Mouse (Mus musculus) liver, embryonic 16.5 days (tissue): ENCODE measurements around the gene Prr29. TPM values are rescaled to one million over a fixed set of nuclear protein-coding genes. Genes with fewer than 3 reads are reported as not detected.
A peak's percentile ranks its signal among the peaks of the same experiment; 100 is the strongest.

Source experiments
- ATAC-seq: fragments of 200-750 bp; cut with Nextera tagmentation; 2 replicates; pipeline ENCODE4 v1.8.0; 2017; ENCODE audit warnings: low read depth, mild to moderate bottlenecking, moderate number of reproducible peaks, moderate library complexity
- H3K27ac ChIP-seq: fragments of 300-500 bp; sonication (generic); 2 replicates; pipeline ENCODE4 v1.5.1; 2014; ENCODE audit warnings: mild to moderate bottlenecking, low read length
- H3K27me3 ChIP-seq: fragments of 300-500 bp; sonication (generic); 2 replicates; pipeline ENCODE4 v1.6.1; 2014; ENCODE audit warnings: low read depth, low read length, mixed read lengths; ENCODE audit not compliant: control insufficient read depth, insufficient read depth
- H3K36me3 ChIP-seq: fragments of 300-500 bp; sonication (generic); 2 replicates; pipeline ENCODE4 v1.6.1; 2014; ENCODE audit warnings: mild to moderate bottlenecking; ENCODE audit not compliant: control insufficient read depth, insufficient read depth
- H3K4me1 ChIP-seq: fragments of 300-500 bp; sonication (generic); 2 replicates; pipeline ENCODE4 v1.6.1; 2014; ENCODE audit warnings: low read depth, low read length, mixed read lengths; ENCODE audit not compliant: control insufficient read depth
- H3K4me2 ChIP-seq: fragments of 300-500 bp; sonication (generic); 2 replicates; pipeline ENCODE4 v1.6.1; 2014; ENCODE audit warnings: low read depth, low read length, mixed read lengths
- H3K4me3 ChIP-seq: fragments of 300-500 bp; sonication (generic); 2 replicates; pipeline ENCODE4 v1.5.1; 2014; ENCODE audit warnings: low read depth, mild to moderate bottlenecking, low read length
- H3K9ac ChIP-seq: fragments of 300-500 bp; sonication (generic); 2 replicates; pipeline ENCODE4 v1.6.1; 2014; ENCODE audit warnings: low read depth, low read length
- H3K9me3 ChIP-seq: fragments of 300-500 bp; sonication (generic); replicated peaks from 2 replicates; pipeline ENCODE4 v1.6.1; 2016; ENCODE audit warnings: low read length; ENCODE audit not compliant: control insufficient read depth
- WGBS: fragments of 180-500 bp; shearing (Covaris S2); extraction: QIAGEN DNeasy Blood & Tissue Kit; methylation state at CpG from one replicate; pipeline ENCODE4 v1.1.7; 2014; ENCODE audit not compliant: insufficient replicate concordance; 5-methylcytosine and 5-hydroxymethylcytosine counted together
- polyA plus RNA-seq: library from polyadenylated mRNA; unstranded; fragments of >200 nt; fragmentation: Nextera tagmentation; extraction: Ambion mirVana; gene quantifications from 2 replicates; pipeline ENCODE4 v1.2.1, GENCODE M21; 2015

Prr29 gene
- polyA plus RNA-seq: not detected in 2 replicates

- H3K4me3 ChIP-seq: no peak within 1 kb of the TSS
- no peaks in the 10 kb centered on the region for H3K36me3 ChIP-seq
- no peaks in the 10 kb centered on the region for H3K9me3 ChIP-seq
- H3K4me2 ChIP-seq: no peak within 1 kb of the TSS
- no peak for ATAC-seq
- 57% methylated on average over 10 of the region's 10 CpGs for WGBS
- no peak within 1 kb of the TSS for H3K9ac ChIP-seq
- H3K27me3 ChIP-seq: no peaks in the 10 kb centered on the region
- H3K27ac ChIP-seq: no peak within 1 kb of the TSS
- H3K4me1 ChIP-seq: no peaks in the 10 kb centered on the region; the same call in 1 of the 2 replicates
Measured at GRCm38 (mm10) chr11:106365366-106365765, at the start of gene Prr29. Prr29 (plus strand) TSS chr11:106365472.

- 52% methylated on average over 1 of the region's 1 CpGs for WGBS
- H3K9me3 ChIP-seq: no peaks in the 10 kb centered on the region
Measured at GRCm38 (mm10) chr11:106316416-106316815, 48.9 kb upstream of the Prr29 start.

GRCm38 (mm10) chr11:106317801-106318200, 47.5 kb upstream of the Prr29 start:
- WGBS: 54% methylated on average over 7 of the region's 7 CpGs
- no peak overlapping the region for H3K9ac ChIP-seq
- H3K36me3 ChIP-seq: no peaks in the 10 kb centered on the region
- no peak overlapping the region for H3K4me3 ChIP-seq
- no peaks in the 10 kb centered on the region for H3K27me3 ChIP-seq
- H3K4me1 ChIP-seq: no peaks in the 10 kb centered on the region
- ATAC-seq: no peak
- H3K27ac ChIP-seq: no peak overlapping the region
- no peaks in the 10 kb centered on the region for H3K9me3 ChIP-seq
- H3K4me2 ChIP-seq: no peak overlapping the region

More at GRCm38 (mm10) chr11:106316416-106316815, 48.9 kb upstream of the Prr29 start:
- H3K4me3 ChIP-seq: no peak overlapping the region
- H3K36me3 ChIP-seq: no peaks in the 10 kb centered on the region
- no peak overlapping the region for H3K9ac ChIP-seq
- no peak overlapping the region for H3K4me2 ChIP-seq
- ATAC-seq: no peak
- H3K4me1 ChIP-seq: no peaks in the 10 kb centered on the region
- H3K27me3 ChIP-seq: no peaks in the 10 kb centered on the region
- H3K27ac ChIP-seq: no peak overlapping the region

GRCm38 (mm10) chr11:106318406-106319366, 46.6 kb upstream of the Prr29 start:
- peak; percentile 19; the same call in 1 of the 2 replicates for ATAC-seq

GRCm38 (mm10) chr11:106324858-106325257, 40.4 kb upstream of the Prr29 start:
- peak; percentile 42; the same call in 1 of the 2 replicates for ATAC-seq
- H3K4me2 ChIP-seq: no peak overlapping the region
- WGBS: 60% methylated on average over 5 of the region's 5 CpGs
- H3K36me3 ChIP-seq: no peaks in the 10 kb centered on the region
- no peaks in the 10 kb centered on the region for H3K9me3 ChIP-seq
- no peak overlapping the region for H3K27ac ChIP-seq
- no peaks in the 10 kb centered on the region for H3K27me3 ChIP-seq
- H3K4me1 ChIP-seq: peaks cover 4% of the 10 kb centered on the region
- no peak overlapping the region for H3K9ac ChIP-seq
- no peak overlapping the region for H3K4me3 ChIP-seq

More at GRCm38 (mm10) chr11:106318406-106319366, 46.6 kb upstream of the Prr29 start:
- Histone ChIP-seq H3K9ac (no peak overlapping the region), H3K4me1 (no peaks in the 10 kb centered on the region), H3K4me2 (no peak overlapping the region), H3K27me3 (no peaks in the 10 kb centered on the region), H3K27ac (no peak overlapping the region), H3K36me3 (no peaks in the 10 kb centered on the region), H3K4me3 (no peak overlapping the region), H3K9me3 (no peaks in the 10 kb centered on the region)
- 42% methylated on average over 21 of the region's 21 CpGs for WGBS

- H3K4me3 ChIP-seq: no peak overlapping the region
- H3K9ac ChIP-seq: no peak overlapping the region
- no peaks in the 10 kb centered on the region for H3K36me3 ChIP-seq
- H3K9me3 ChIP-seq: no peaks in the 10 kb centered on the region
- peaks cover 4% of the 10 kb centered on the region for H3K4me1 ChIP-seq
- no peak overlapping the region for H3K27ac ChIP-seq
- WGBS: 42% methylated on average over 8 of the region's 8 CpGs
- H3K27me3 ChIP-seq: no peaks in the 10 kb centered on the region
- H3K4me2 ChIP-seq: no peak overlapping the region
- no peak for ATAC-seq
Measured at GRCm38 (mm10) chr11:106325566-106326206, 39.6 kb upstream of the Prr29 start.

GRCm38 (mm10) chr11:106326475-106326874, 38.8 kb upstream of the Prr29 start:
- H3K27me3 ChIP-seq: no peaks in the 10 kb centered on the region
- H3K4me2 ChIP-seq: no peak overlapping the region
- H3K4me1 ChIP-seq: peaks cover 4% of the 10 kb centered on the region
- no peaks in the 10 kb centered on the region for H3K9me3 ChIP-seq
- WGBS: 44% methylated on average over 8 of the region's 8 CpGs
- ATAC-seq: no peak
- H3K4me3 ChIP-seq: no peak overlapping the region
- H3K9ac ChIP-seq: no peak overlapping the region
- no peak overlapping the region for H3K27ac ChIP-seq
- H3K36me3 ChIP-seq: no peaks in the 10 kb centered on the region

GRCm38 (mm10) chr11:106328521-106328920, 36.8 kb upstream of the Prr29 start:
- H3K27me3 ChIP-seq: no peaks in the 10 kb centered on the region
- H3K9me3 ChIP-seq: no peaks in the 10 kb centered on the region
- H3K4me3 ChIP-seq: no peak overlapping the region
- peaks cover 4% of the 10 kb centered on the region for H3K4me1 ChIP-seq
- no peak overlapping the region for H3K9ac ChIP-seq
- WGBS: 49% methylated on average over 5 of the region's 5 CpGs
- no peak overlapping the region for H3K27ac ChIP-seq
- H3K4me2 ChIP-seq: no peak overlapping the region
- ATAC-seq: no peak
- H3K36me3 ChIP-seq: no peaks in the 10 kb centered on the region

- H3K36me3 ChIP-seq: no peaks in the 10 kb centered on the region
- WGBS: 16% methylated on average over 6 of the region's 6 CpGs
- no peaks in the 10 kb centered on the region for H3K27me3 ChIP-seq
- H3K9ac ChIP-seq: no peak overlapping the region
- no peak overlapping the region for H3K27ac ChIP-seq
- no peaks in the 10 kb centered on the region for H3K9me3 ChIP-seq
- no peak overlapping the region for H3K4me3 ChIP-seq
- H3K4me2 ChIP-seq: no peak overlapping the region
- no peak for ATAC-seq
- peaks cover 4% of the 10 kb centered on the region for H3K4me1 ChIP-seq
Measured at GRCm38 (mm10) chr11:106329128-106329527, 36.1 kb upstream of the Prr29 start.
